Mouse (Mus musculus) stomach, embryonic 15.5 days (tissue): ENCODE results near the gene Txnip. TPM values are rescaled to one million over a fixed set of nuclear protein-coding genes. Genes with fewer than 3 reads are reported as not detected.

ENCODE experiments used
- polyA plus RNA-seq: library from polyadenylated mRNA; unstranded; fragments of >200 nt; fragmentation: Nextera tagmentation; extraction: Ambion mirVana; gene quantifications from 2 replicates; pipeline ENCODE4 v1.2.1, GENCODE M21; 2015

The Txnip gene
- polyA plus RNA-seq, 1 experiment from 2014 or later, result 140 TPM

Other genes with a start within 250 kb of the Txnip start
- gene BC107364, start 105.7 kb upstream of the Txnip start, polyA plus RNA-seq, result 0.28 and 0.37 TPM in 2 replicates
- 0.72 and 0.78 TPM in 2 replicates for gene Hfe2, start 32.8 kb upstream of the Txnip start, polyA plus RNA-seq
- gene Gm16253, start 19.0 kb downstream of the Txnip start, polyA plus RNA-seq, result 1.6 and 1.8 TPM in 2 replicates
- 35.3 and 37.3 TPM in 2 replicates for gene Polr3gl, start 36.2 kb downstream of the Txnip start, polyA plus RNA-seq
- gene Ankrd34a, start 38.7 kb downstream of the Txnip start, polyA plus RNA-seq, result 2.2 and 2.5 TPM in 2 replicates
- 6.4 and 6.9 TPM in 2 replicates for gene Lix1l, start 43.2 kb downstream of the Txnip start, polyA plus RNA-seq
- gene Rbm8a, start 72.0 kb downstream of the Txnip start, polyA plus RNA-seq, result 113 and 128 TPM in 2 replicates
- gene Pex11b, start 77.4 kb downstream of the Txnip start, polyA plus RNA-seq, result 41.9 and 43.4 TPM in 2 replicates
- gene Gm42957, start 77.5 kb downstream of the Txnip start, polyA plus RNA-seq, result 0.06 TPM in 1 of 2 replicates, not detected in the other
- gene Itga10, start 87.6 kb downstream of the Txnip start, polyA plus RNA-seq, result 0.80 and 0.83 TPM in 2 replicates
- gene Ankrd35, start 112.2 kb downstream of the Txnip start, polyA plus RNA-seq, result 2.8 and 3.8 TPM in 2 replicates
- gene Pias3, start 138.4 kb downstream of the Txnip start, polyA plus RNA-seq, result 49.3 and 51.9 TPM in 2 replicates
- gene Nudt17, start 150.6 kb downstream of the Txnip start, polyA plus RNA-seq, result 6.2 and 7.3 TPM in 2 replicates
- 31.8 and 35.2 TPM in 2 replicates for gene Polr3c, start 169.7 kb downstream of the Txnip start, polyA plus RNA-seq
- gene Rnf115, start 169.7 kb downstream of the Txnip start, polyA plus RNA-seq, result 40.4 and 42.7 TPM in 2 replicates